Mouse (Mus musculus) gastrocnemius, postnatal 4 days (tissue): ENCODE results near the gene Slc5a8. TPM values are rescaled to one million over a fixed set of nuclear protein-coding genes. Genes with fewer than 3 reads are reported as not detected.

ENCODE experiments used
- DNase-seq, 2 experiments: peaks; one replicate each; pipeline ENCODE4 v3.0.0; 2021 to 2022; ENCODE audit warnings: low spot score in 2 of 2, mixed read lengths in 2 of 2
- total RNA-seq, 2 experiments: library from RNA; stranded (reverse); gene quantifications; 2 replicates each; pipeline ENCODE4 v1.2.3; 2021

The Slc5a8 gene
- total RNA-seq, 2 experiments from 2014 or later: 0.05 TPM

DNA sequence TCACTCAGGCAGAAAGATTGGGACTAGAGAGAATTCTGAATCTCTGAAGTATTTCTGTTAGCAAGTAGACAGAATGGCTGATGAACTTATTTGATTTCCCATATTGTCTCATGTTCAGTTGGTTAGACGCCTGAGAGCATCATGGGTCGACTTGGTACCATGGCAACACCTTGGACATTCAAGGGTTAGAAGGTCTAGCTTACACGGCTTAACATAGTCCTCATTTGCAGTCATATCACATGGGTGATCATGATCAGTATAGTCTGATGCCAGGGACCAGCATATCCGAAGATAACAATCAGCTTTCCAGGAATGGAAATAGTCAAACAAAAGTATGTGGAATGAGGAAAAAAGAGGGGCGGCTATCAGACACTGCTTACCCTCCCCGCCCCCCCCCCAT, 93.1 kb downstream of the Slc5a8 start:
- no peak for DNase-seq

Other genes with a start within 250 kb of the Slc5a8 start
- under 1 TPM in 1 of 2 experiments, not detected in 1; 0.29 TPM for gene Spic, start 201.0 kb upstream of the Slc5a8 start, total RNA-seq
- gene Arl1, start 155.1 kb upstream of the Slc5a8 start, total RNA-seq: 10 to 100 TPM; 94.2 to 95.8 TPM
- 10 to 100 TPM; 15.4 to 17.7 TPM for gene Utp20, start 59.2 kb upstream of the Slc5a8 start, total RNA-seq